Mouse (Mus musculus) layer of hippocampus, adult 2 months (tissue): ENCODE results near the gene Syngr1. TPM values are rescaled to one million over a fixed set of nuclear protein-coding genes. Genes with fewer than 3 reads are reported as not detected.

ENCODE experiments used
- DNase-seq, 2 experiments: peaks; one replicate each; pipeline ENCODE4 v3.0.0; 2022; ENCODE audit warnings: low spot score in 2 of 2
- H3K27ac ChIP-seq: fragments of 200-600 bp; 2 replicates; pipeline ENCODE4 v1.8.1; 2022
- H3K4me3 ChIP-seq: fragments of 200-600 bp; 2 replicates; pipeline ENCODE4 v1.8.1; 2022; ENCODE audit warnings: mild to moderate bottlenecking
- CTCF ChIP-seq: fragments of 200-600 bp; conservative IDR thresholded peaks from 2 replicates; pipeline ENCODE4 v1.8.1; 2022; ENCODE audit warnings: antibody characterized with exemption, mild to moderate bottlenecking, moderate library complexity
- total RNA-seq, 2 experiments: library from RNA; stranded (reverse); gene quantifications; 2 replicates each; pipeline ENCODE4 v1.2.3; 2021

The Syngr1 gene
- total RNA-seq, 2 experiments from 2014 or later = 356 to 380 TPM

GRCm38 (mm10) chr15:80074663-80075373 is 16.3 kb upstream of the Syngr1 start:
- peak overlapping the region; percentile 71 for H3K27ac ChIP-seq
- TF ChIP-seq CTCF = no peak
- no peak for DNase-seq
- H3K4me3 ChIP-seq = no peak overlapping the region

- Histone ChIP-seq H3K27ac (peak overlapping the region; percentile 71), H3K4me3 (no peak overlapping the region)
- TF ChIP-seq CTCF = no peak
- DNase-seq = no peak
Observed at GRCm38 (mm10) chr15:80075374-80075694, 15.8 kb upstream of the Syngr1 start.

GRCm38 (mm10) chr15:80075733-80076337 is 15.3 kb upstream of the Syngr1 start:
- Histone ChIP-seq H3K4me3 (no peak overlapping the region), H3K27ac (peak overlapping the region; percentile 71)
- TF ChIP-seq CTCF = no peak
- no peak for DNase-seq

- Histone ChIP-seq H3K4me3 (no peak overlapping the region), H3K27ac (peak overlapping the region; percentile 71; the same call in 1 of the 2 replicates)
- peak in 1 of 2 experiments; percentile 79 for DNase-seq
- TF ChIP-seq CTCF = peak; percentile 91
Observed at GRCm38 (mm10) chr15:80076338-80077136, 14.6 kb upstream of the Syngr1 start.

GRCm38 (mm10) chr15:80078058-80078814 is 12.9 kb upstream of the Syngr1 start:
- DNase-seq = no peak
- Histone ChIP-seq H3K27ac (no peak overlapping the region), H3K4me3 (no peak overlapping the region)
- peak; percentile 40 for TF ChIP-seq CTCF

GRCm38 (mm10) chr15:80079129-80079668 is 11.9 kb upstream of the Syngr1 start:
- TF ChIP-seq CTCF = no peak
- Histone ChIP-seq H3K4me3 (no peak overlapping the region), H3K27ac (no peak overlapping the region)
- no peak for DNase-seq

- no peak for DNase-seq
- TF ChIP-seq CTCF = no peak
- Histone ChIP-seq H3K4me3 (no peak overlapping the region), H3K27ac (no peak overlapping the region)
Observed at GRCm38 (mm10) chr15:80079954-80080353, 11.2 kb upstream of the Syngr1 start.

- H3K4me3 ChIP-seq = peak overlapping the region; percentile 96
- no peak for DNase-seq
- TF ChIP-seq CTCF = peak; percentile 83
- peak overlapping the region; percentile 36 for H3K27ac ChIP-seq
Observed at GRCm38 (mm10) chr15:80080711-80081615, 10.2 kb upstream of the Syngr1 start.

- peak overlapping the region; percentile 97 for H3K27ac ChIP-seq
Observed at GRCm38 (mm10) chr15:80081801-80082546, 9.2 kb upstream of the Syngr1 start.

GRCm38 (mm10) chr15:80082661-80083275 is 8.4 kb upstream of the Syngr1 start:
- TF ChIP-seq CTCF = no peak
- Histone ChIP-seq H3K4me3 (peak overlapping the region; percentile 96), H3K27ac (peak overlapping the region; percentile 97)
- DNase-seq = no peak

More at GRCm38 (mm10) chr15:80081801-80082546, 9.2 kb upstream of the Syngr1 start:
- TF ChIP-seq CTCF = no peak
- DNase-seq = no peak
- peak overlapping the region; percentile 96 for H3K4me3 ChIP-seq

GRCm38 (mm10) chr15:80083276-80083731 is 7.8 kb upstream of the Syngr1 start:
- DNase-seq = peak; percentile 98
- peak overlapping the region; percentile 96 for H3K4me3 ChIP-seq
- TF ChIP-seq CTCF = peak; percentile 25; the same call in 1 of the 2 replicates
- H3K27ac ChIP-seq = peak overlapping the region; percentile 97
